Mouse (Mus musculus): Measurements from ENCODE around the gene Iqcg.
"Not testable (repeated sequence)": the region's sequence is repeated elsewhere in the genome, so short reads cannot be mapped to it uniquely, and the experiment has no call there.

The Iqcg gene

GRCm38 (mm10) chr16:33056095-33056785 is at the start of gene Iqcg, which contains the start of gene Rpl35a:
Gene Iqcg, minus strand, starts transcription at chr16:33056218.
Gene Rpl35a, plus strand, starts transcription at chr16:33056453.
- DNase-seq, result peak; percentile 88

GRCm38 (mm10) chr16:33085666-33086065 is 29.6 kb upstream of the Iqcg start:
- no peak for DNase-seq

GRCm38 (mm10) chr16:33083996-33084395 is 28.0 kb upstream of the Iqcg start:
- DNase-seq, result no peak

GRCm38 (mm10) chr16:33082951-33083350 is 26.9 kb upstream of the Iqcg start:
- no peak for DNase-seq

GRCm38 (mm10) chr16:33080063-33080462 is 24.0 kb upstream of the Iqcg start:
- DNase-seq, result no peak

GRCm38 (mm10) chr16:33077069-33077627 is 21.1 kb upstream of the Iqcg start:
- DNase-seq, result no peak

- no peak for DNase-seq
Observed at GRCm38 (mm10) chr16:33076078-33076477, 20.1 kb upstream of the Iqcg start.

GRCm38 (mm10) chr16:33074967-33075366 is 18.9 kb upstream of the Iqcg start:
- DNase-seq, result no peak

- DNase-seq, result no peak
Observed at GRCm38 (mm10) chr16:33072871-33073557, 17.0 kb upstream of the Iqcg start.

GRCm38 (mm10) chr16:33070928-33071327 is 14.9 kb upstream of the Iqcg start:
- DNase-seq, result no peak

- no peak for DNase-seq
Observed at GRCm38 (mm10) chr16:33064636-33065035, 8.6 kb upstream of the Iqcg start.

- no peak for DNase-seq
Observed at GRCm38 (mm10) chr16:33063267-33063666, 7.2 kb upstream of the Iqcg start.

GRCm38 (mm10) chr16:33062682-33063131 is 6.7 kb upstream of the Iqcg start:
- peak; percentile 66 for DNase-seq

GRCm38 (mm10) chr16:33062024-33062681 is 6.1 kb upstream of the Iqcg start, which contains the start of gene Lmln:
Gene Lmln, plus strand, starts transcription at chr16:33062521.
- DNase-seq, result peak; percentile 94

GRCm38 (mm10) chr16:33061400-33061799 is 5.4 kb upstream of the Iqcg start:
- DNase-seq, result no peak

GRCm38 (mm10) chr16:33060926-33061325 is 4.9 kb upstream of the Iqcg start:
- DNase-seq, result no peak

- DNase-seq, result no peak
Observed at GRCm38 (mm10) chr16:33059471-33059870, 3.5 kb upstream of the Iqcg start.

GRCm38 (mm10) chr16:33058656-33059055 is 2.6 kb upstream of the Iqcg start:
- not testable (repeated sequence) for DNase-seq

GRCm38 (mm10) chr16:33058033-33058432 is 2.0 kb upstream of the Iqcg start:
- DNase-seq, result no peak

GRCm38 (mm10) chr16:33056786-33057185 is 768 bp upstream of the Iqcg start:
- DNase-seq, result no peak

- no peak for DNase-seq
Observed at GRCm38 (mm10) chr16:33055655-33056054, 363 bp downstream of the Iqcg start.

- not testable (repeated sequence) for DNase-seq
Observed at GRCm38 (mm10) chr16:33054927-33055326, 1.1 kb downstream of the Iqcg start.

- no peak for DNase-seq
Observed at GRCm38 (mm10) chr16:33053141-33053540, 2.9 kb downstream of the Iqcg start.
